Mouse (Mus musculus): ENCODE results near the gene Gm10570. TPM values are rescaled to one million over a fixed set of nuclear protein-coding genes. Genes with fewer than 3 reads are reported as not detected.

The Gm10570 gene
- total RNA-seq, 2 experiments from 2014 or later, result not detected

GRCm38 (mm10) chr4:130275016-130275822 lies 33.3 kb downstream of the Gm10570 start:
- no peak for ATAC-seq (replicated peaks; ENCODE audit: low FRiP score, poor library complexity, severe bottlenecking)

GRCm38 (mm10) chr4:130274346-130275015 lies 34.0 kb downstream of the Gm10570 start:
- no peak for ATAC-seq (replicated peaks; ENCODE audit: low FRiP score, poor library complexity, severe bottlenecking)

- ATAC-seq (replicated peaks; ENCODE audit: low FRiP score, poor library complexity, severe bottlenecking), result no peak
Observed at GRCm38 (mm10) chr4:130273698-130274345, 34.7 kb downstream of the Gm10570 start.

GRCm38 (mm10) chr4:130270611-130271347 lies 37.7 kb downstream of the Gm10570 start:
- no peak for ATAC-seq (replicated peaks; ENCODE audit: low FRiP score, poor library complexity, severe bottlenecking)

- ATAC-seq (replicated peaks; ENCODE audit: low FRiP score, poor library complexity, severe bottlenecking), result 0 out of 2 replicates have a peak, but pooled peaks have one; percentile 47
Observed at GRCm38 (mm10) chr4:130270089-130270488, 38.4 kb downstream of the Gm10570 start.

- no peak for ATAC-seq (replicated peaks; ENCODE audit: low FRiP score, poor library complexity, severe bottlenecking)
Observed at GRCm38 (mm10) chr4:130268736-130269135, 39.7 kb downstream of the Gm10570 start.

GRCm38 (mm10) chr4:130267069-130267468 lies 41.4 kb downstream of the Gm10570 start:
- ATAC-seq (replicated peaks; ENCODE audit: low FRiP score, poor library complexity, severe bottlenecking), result no peak

- no peak for ATAC-seq (replicated peaks; ENCODE audit: low FRiP score, poor library complexity, severe bottlenecking)
Observed at GRCm38 (mm10) chr4:130266601-130267000, 41.9 kb downstream of the Gm10570 start.

GRCm38 (mm10) chr4:130264698-130265349 lies 43.6 kb downstream of the Gm10570 start:
- ATAC-seq (replicated peaks; ENCODE audit: low FRiP score, poor library complexity, severe bottlenecking), result peak; percentile 86

- ATAC-seq (replicated peaks; ENCODE audit: low FRiP score, poor library complexity, severe bottlenecking), result no peak
Observed at GRCm38 (mm10) chr4:130264131-130264530, 44.3 kb downstream of the Gm10570 start.

- peak; percentile 56; the same call in 1 of the 2 replicates for ATAC-seq (replicated peaks; ENCODE audit: low FRiP score, poor library complexity, severe bottlenecking)
Observed at GRCm38 (mm10) chr4:130260406-130260805, 48.1 kb downstream of the Gm10570 start.

Other genes starting within 250 kb of the Gm10570 start
- gene Pef1, start 206.1 kb downstream of the Gm10570 start, total RNA-seq (2015; ENCODE audit: low replicate concordance), result 43.0 and 50.8 TPM in 2 replicates
- 14.6 and 29.5 TPM in 2 replicates for gene Pef1, start 206.1 kb downstream of the Gm10570 start, total RNA-seq (2017; ENCODE audit: low replicate concordance)
- not detected in 2 replicates for gene Hcrtr1, start 169.3 kb downstream of the Gm10570 start, total RNA-seq (2015; ENCODE audit: low replicate concordance)
- not detected in 2 replicates for gene Hcrtr1, start 169.3 kb downstream of the Gm10570 start, total RNA-seq (2017; ENCODE audit: low replicate concordance)
- gene Tinagl1, start 133.6 kb downstream of the Gm10570 start, total RNA-seq (2015; ENCODE audit: low replicate concordance), result 67.6 and 69.8 TPM in 2 replicates
- 95.4 and 126 TPM in 2 replicates for gene Tinagl1, start 133.6 kb downstream of the Gm10570 start, total RNA-seq (2017; ENCODE audit: low replicate concordance)
- gene Gm853, start 86.3 kb downstream of the Gm10570 start, total RNA-seq (2015; ENCODE audit: low replicate concordance), result not detected in 2 replicates
- not detected in 2 replicates for gene Gm853, start 86.3 kb downstream of the Gm10570 start, total RNA-seq (2017; ENCODE audit: low replicate concordance)
- not detected in 2 replicates for gene Serinc2, start 29.5 kb downstream of the Gm10570 start, total RNA-seq (2015; ENCODE audit: low replicate concordance)
- gene Serinc2, start 29.5 kb downstream of the Gm10570 start, total RNA-seq (2017; ENCODE audit: low replicate concordance), result 1.3 TPM in 1 of 2 replicates, not detected in the other
- 2.1 TPM in 1 of 2 replicates, not detected in the other for gene Fabp3, start 79 bp downstream of the Gm10570 start, total RNA-seq (2015; ENCODE audit: low replicate concordance)
- not detected in 2 replicates for gene Fabp3, start 79 bp downstream of the Gm10570 start, total RNA-seq (2017; ENCODE audit: low replicate concordance)
- gene Zcchc17, start 51.3 kb upstream of the Gm10570 start, total RNA-seq (2015; ENCODE audit: low replicate concordance), result 7.1 and 8.8 TPM in 2 replicates
- gene Zcchc17, start 51.3 kb upstream of the Gm10570 start, total RNA-seq (2017; ENCODE audit: low replicate concordance), result 27.9 and 61.2 TPM in 2 replicates
- 18.6 and 30.5 TPM in 2 replicates for gene Snrnp40, start 51.5 kb upstream of the Gm10570 start, total RNA-seq (2015; ENCODE audit: low replicate concordance)
- 25.0 and 28.2 TPM in 2 replicates for gene Snrnp40, start 51.5 kb upstream of the Gm10570 start, total RNA-seq (2017; ENCODE audit: low replicate concordance)

All from erythroblast, adult 5-6 weeks (primary cell).